Mouse (Mus musculus): Measurements from ENCODE around the gene Pik3c2g. TPM values are rescaled to one million over a fixed set of nuclear protein-coding genes. Genes with fewer than 3 reads are reported as not detected.

The Pik3c2g gene
- total RNA-seq, 2 experiments from 2014 or later = 0.34 to 0.37 TPM

GRCm38 (mm10) chr6:139981061-139981460 is 394.0 kb downstream of the Pik3c2g start:
- intact Hi-C loops (cut with DNase I) = no loop called here

GRCm38 (mm10) chr6:139984069-139984468 is 397.0 kb downstream of the Pik3c2g start:
- DNase-seq (ENCODE audit: low spot score in 2 of 2) = no peak
- intact Hi-C loops (cut with DNase I) = no loop called here

More at GRCm38 (mm10) chr6:139981061-139981460, 394.0 kb downstream of the Pik3c2g start:
- no peak for DNase-seq (ENCODE audit: low spot score in 2 of 2)

- intact Hi-C loops (cut with DNase I) = no loop called here
- no peak for DNase-seq (ENCODE audit: low spot score in 2 of 2)
Observed at GRCm38 (mm10) chr6:139986564-139986963, 399.5 kb downstream of the Pik3c2g start.

DNA sequence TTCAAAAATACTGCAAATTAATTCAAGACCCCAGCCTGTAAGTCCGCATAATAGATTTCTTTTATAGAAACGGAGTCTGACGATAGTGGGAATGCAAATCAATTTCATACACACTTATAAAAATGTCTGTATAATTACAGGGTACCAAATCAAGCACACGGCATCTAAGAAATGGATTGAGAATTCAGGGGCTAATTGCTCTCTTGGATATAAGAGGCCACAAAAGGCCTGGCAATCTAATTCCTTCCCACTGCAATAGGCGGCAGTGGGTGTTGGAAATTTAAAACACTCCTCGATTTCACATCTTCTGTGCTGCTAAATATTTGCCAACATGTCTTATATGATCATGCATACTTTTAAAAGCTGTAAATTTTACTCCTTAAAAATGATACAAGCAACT is 402.1 kb downstream of the Pik3c2g start:
- no peak for DNase-seq (ENCODE audit: low spot score in 2 of 2)
- intact Hi-C loops (cut with DNase I) = no loop called here

GRCm38 (mm10) chr6:139989597-139989996 is 402.6 kb downstream of the Pik3c2g start:
- no peak for DNase-seq (ENCODE audit: low spot score in 2 of 2)

DNA sequence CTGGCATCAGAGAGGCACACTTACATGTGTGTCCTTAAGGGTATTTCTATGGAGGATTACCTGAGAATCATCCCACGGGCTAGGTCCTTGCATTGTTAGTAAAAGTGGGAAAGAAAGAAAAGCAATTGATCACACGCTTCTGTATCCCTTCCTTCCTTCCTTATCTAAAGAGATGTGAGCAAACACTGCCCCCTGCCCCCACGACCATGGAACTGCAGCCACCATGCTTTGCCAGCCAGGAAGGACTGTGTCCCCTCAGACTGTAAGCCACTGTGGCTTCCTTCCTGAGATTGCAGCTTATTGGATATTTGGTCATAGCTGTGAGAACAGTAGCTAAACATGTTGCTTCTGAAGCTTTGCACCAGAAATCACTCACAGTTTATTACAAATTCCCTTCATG is 418.2 kb downstream of the Pik3c2g start:
- intact Hi-C loops (cut with DNase I) = no loop called here
- no peak for DNase-seq (ENCODE audit: low spot score in 2 of 2)

More at GRCm38 (mm10) chr6:139989597-139989996, 402.6 kb downstream of the Pik3c2g start:
- intact Hi-C loops (cut with DNase I) = no loop called here

Other genes with a start within 250 kb of the Pik3c2g start
- not detected for gene Rergl, start 85.2 kb upstream of the Pik3c2g start, total RNA-seq (2021)

Measured in left cerebral cortex, postnatal 14 days (tissue).